Mouse (Mus musculus): ENCODE measurements at regions not wholly inside any gene's neighbourhood (a gene's known extent, or its start where the extent isn't known, plus 50 kb on each side); places are given as distances from the start of the nearest gene placed in this dataset.

DNA sequence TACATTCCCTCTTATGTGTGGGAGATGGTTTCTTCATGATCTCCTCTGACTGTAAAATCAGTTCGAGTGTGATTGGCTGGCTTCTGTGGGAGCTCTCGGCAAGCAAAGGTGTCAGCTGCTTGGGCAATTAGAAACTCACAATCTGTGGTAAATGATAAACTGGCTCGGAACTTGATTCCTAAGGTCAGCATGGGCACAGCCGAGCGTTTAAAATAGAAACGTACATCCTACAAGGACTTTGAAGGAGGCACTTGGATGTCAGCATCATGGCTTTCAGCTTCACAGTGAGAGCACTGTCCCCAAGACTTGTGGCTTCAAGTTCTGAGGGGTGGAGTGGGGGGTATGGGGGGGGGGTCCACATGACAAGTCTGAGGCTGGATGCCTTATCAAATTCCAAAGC is 231.3 kb downstream of the Gm10295 start:
- TF ChIP-seq POLR2A (IDR thresholded peaks at IDR 0.05; ENCODE audit: low read depth, low read length): no peak
- TF ChIP-seq CTCF (conservative IDR thresholded peaks at IDR 0.05; ENCODE audit: insufficient read depth, insufficient read length, low read depth, low read length): no peak

All from kidney, adult 2 months (tissue).